Mouse (Mus musculus) retina, adult 2 months (tissue): Measurements from ENCODE around the gene Krt18.
A peak's percentile ranks its signal among the peaks of the same experiment; 100 is the strongest.

ENCODE experiments used
- DNase-seq: peaks from one replicate; pipeline ENCODE4 v3.0.0-alpha.2; 2012; ENCODE audit warnings: low read depth, low spot score

Gene Krt18

DNA sequence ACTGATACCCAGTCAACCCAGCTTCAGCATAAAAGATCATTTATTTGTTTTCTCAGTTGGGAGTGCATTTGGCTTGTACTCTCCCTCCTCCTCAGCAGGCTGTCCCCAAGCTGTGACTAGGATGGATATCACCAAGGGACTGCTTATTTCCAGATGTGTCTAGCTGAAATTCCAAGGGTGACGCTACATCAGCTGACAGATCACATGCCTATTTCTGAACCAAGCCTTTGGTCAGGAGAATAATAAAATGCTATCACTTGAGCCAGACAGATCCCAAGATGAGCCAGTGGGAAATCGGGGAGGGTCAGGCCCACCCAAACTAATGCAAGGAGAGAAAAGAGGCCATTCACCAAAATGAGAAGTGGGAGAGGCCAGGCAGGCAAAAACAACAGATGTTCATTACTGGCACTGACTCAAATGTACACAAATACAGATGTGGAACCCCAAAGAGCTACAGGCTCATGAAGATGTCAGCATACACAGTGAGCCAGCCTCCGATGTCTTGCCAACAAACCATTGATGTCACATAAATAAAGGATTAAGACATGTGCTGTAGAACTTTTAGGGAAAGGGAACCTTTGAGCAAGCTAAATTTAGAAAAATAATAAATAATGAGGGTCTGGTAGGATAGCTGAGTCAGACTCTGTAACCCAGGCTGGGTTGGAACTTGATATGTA is 17.3 kb upstream of the Krt18 start:
- DNase-seq: no peak

DNA sequence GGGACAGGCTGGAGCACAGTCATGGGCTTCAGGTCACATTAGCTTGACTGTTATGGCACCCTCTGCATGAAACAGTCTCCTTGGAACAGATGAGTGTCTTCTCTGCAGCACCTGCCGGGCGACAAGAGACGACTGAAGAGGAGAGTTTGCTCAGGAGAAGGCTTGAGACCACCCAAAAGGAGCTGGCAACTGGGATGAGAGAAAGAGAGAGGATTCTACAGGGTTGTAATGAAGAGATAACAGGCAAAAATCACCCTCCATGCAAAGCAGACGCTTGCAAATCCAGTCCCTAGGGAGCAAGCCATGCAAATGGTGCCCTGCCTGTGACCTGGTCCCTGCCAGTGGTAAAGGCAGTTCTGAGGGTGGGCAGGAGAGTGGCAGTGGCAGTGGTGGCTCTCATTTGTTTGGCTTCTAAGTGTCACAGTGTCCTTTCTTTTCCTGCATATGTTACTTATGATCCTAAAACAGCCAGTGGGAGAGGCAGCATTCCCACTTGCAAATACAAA is 15.7 kb upstream of the Krt18 start:
- DNase-seq: no peak

DNA sequence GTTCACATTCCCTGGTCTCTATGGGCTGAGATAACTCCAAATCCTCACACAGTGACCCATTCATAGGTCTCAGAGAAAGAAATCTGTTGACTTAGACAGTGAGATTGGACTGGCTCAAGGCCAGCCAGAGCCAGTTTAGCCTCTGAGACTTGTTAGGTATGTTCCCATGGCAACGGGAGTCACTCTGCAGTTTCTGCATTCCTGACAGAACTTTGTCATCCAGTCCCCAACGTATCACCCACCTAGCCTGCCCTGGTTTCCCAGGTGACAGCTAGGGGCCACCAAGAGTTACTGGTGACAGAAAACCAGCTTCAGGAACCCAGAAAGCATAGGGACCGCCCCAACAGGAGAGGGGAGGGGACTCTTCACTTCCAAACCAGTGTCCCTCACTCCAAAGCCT is 14.3 kb upstream of the Krt18 start:
- DNase-seq: no peak

DNA sequence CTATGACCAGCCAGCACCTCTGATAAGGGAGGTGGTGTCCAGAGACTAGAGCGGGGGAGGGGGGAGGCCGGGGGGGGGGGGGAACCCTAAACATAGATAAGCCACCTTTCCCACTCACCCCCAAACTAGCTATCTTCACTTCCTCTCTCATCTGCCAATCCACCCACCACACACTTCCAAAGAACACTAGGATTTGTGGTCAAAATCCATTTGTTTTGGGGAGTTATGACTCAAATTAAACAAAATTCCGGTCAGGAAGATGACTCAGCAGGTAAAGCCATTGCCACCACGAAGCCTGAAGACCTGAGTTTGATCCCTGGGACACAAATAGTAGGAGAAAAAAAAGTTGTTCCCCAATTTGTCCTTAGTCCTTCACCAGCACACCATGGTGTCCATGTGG is 13.1 kb upstream of the Krt18 start:
- no peak for DNase-seq

DNA sequence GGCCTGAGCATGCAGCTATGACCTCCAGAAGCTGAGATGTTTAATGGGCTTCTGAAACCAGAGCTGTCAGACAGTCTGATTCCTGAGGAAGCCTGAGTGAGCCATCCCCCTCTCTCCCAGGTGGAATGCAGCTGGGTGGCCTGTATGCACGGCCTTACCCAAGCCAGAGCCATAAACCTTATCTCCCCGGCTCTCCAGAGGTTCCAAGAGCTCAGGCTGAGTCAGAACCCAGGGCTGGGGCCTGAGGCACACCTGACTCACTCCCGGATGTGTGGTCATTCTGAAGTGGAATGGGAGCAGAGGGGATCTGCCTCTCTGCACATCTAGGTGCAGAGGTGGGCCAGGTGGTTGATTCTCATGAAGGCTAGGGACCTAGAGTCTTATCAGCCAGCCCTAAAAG is 11.9 kb upstream of the Krt18 start:
- no peak for DNase-seq

DNA sequence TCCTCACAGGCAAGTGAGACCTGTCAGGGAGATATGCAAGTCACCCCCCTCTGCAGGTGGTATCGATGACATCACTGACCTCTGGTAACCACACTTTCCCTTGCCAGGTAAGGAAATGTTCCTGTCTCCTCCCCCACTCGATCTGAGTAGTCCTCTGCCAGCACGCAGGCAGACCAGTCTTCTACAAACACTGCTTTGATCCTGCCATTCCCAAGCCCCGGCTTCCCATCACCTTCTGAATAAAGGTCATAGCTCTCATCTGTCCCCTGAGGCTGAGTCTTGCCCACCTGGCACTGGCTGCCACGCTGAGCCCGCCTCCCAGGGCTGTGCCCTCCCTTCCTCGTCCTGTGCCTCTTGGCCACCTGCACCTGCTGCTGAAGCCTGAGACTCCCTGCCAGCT is 11.2 kb upstream of the Krt18 start:
- no peak for DNase-seq

DNA sequence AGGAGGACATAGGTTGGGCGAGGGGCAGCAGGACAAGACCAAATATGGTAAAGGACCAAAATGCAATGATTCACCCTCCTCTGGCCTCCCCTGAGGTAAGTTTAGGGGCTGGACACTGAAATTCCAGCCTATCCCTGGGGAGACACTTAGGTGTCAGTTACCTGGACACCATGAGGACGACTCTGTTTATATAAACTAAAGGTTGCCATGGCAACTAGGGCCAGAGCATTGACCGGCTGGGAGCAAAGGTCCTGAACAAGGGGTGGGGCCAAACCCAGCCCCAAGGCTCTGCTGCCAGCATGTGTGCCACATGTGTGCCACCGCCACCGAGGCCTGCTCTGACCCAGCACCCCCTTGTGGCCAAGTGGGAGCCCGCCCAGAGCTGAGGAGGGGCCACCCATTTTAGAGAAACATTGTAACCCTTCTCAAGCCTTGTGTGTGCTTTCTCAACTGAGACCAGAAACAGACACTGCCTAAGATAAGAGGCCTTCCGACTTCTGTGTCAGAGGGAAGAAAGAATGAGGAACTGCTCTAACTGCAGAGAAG is 10.0 kb upstream of the Krt18 start:
- DNase-seq: no peak

DNA sequence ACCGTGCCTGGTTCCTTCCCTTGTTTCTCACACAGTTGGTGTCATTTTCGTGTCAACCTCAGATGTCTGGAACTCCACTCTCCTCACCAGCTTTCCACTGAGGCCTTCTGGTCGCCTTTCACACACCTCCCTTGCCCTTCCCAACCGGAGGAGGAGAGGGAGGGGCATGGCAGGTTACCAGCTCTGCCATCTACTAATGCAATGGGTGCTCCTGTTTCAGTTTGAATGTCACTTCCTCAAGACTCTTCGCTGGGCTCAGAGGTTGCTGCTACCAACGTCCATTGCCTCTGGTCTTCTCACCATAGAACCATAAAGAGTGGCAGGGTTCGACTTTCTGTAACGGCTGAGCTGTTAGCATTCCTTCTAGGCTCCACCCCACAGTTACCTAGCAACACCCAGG is 5.5 kb upstream of the Krt18 start:
- no peak for DNase-seq

DNA sequence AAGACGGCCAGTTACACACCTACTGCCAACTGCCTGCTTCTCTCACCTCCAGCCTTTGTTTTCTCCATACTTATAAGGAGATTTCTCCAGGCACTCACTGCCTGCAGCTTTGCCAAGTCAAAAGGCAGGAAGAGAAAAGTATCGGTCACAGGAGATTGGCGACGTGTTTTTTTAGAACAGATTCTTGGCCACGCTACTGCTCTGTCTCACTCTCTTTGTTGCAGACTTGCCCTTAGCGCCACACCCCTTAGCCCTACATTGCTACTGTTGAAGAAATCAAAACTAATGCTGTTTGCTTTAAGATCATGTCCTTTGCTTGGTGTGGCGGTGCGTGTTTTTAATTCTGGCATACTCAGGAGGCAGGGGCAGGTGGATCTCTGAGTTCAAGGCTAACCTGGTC is 4.1 kb upstream of the Krt18 start:
- no peak for DNase-seq

DNA sequence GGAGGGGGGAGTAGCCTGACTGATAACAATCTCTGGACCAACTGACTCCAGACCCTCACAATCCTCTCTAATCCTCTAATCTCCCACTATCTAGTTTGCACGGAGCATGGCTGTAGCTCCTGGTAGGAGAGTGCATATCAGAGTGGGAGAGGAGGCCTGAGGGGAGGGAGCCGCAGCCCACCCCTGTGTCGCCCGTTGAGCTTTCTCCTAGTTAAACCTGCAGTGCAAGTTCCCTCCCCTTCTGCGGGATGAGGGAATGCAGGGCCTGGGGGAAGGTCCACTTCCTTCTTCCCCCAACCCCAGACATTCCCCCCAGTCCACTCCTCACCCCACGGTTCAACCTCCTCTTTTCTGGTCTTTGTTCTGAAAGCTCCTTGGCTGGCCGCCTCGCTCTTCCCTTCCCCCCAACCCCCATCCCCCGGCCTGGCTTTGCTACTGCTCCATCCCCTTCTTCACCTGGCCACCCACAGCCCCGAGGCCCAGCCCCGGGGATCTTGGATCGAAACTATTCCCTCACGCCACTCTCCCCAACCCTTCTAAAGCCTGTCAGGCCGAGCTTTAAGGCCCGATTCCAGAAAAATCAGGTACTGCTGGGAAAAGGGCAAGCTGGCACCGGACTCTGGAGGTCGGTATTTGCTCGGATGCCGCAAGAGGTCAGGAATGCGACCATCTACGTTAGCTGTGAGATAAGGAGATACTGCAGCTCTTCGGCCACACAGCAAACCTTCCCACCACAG is 2.7 kb upstream of the Krt18 start:
- DNase-seq: no peak

DNA sequence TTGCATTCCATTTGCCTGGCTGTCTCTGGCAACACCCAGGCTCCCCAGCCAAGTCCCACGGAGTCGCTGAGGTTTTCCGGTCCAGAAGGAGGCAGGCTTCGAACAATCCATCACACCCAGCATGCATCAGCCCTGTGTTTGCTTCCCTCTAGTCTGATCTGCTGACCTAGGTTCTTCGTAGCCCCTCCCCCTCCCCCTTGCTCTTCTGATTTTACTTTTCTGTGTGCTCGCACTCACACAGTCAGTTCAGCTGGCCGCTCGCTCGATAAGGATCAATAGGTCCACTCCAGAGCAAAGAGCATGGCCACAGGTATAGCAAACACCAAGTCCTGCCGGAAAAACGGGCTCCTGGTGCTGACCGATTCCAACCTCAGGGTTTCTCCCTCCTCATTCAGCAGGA is 1.6 kb upstream of the Krt18 start:
- DNase-seq: no peak

DNA sequence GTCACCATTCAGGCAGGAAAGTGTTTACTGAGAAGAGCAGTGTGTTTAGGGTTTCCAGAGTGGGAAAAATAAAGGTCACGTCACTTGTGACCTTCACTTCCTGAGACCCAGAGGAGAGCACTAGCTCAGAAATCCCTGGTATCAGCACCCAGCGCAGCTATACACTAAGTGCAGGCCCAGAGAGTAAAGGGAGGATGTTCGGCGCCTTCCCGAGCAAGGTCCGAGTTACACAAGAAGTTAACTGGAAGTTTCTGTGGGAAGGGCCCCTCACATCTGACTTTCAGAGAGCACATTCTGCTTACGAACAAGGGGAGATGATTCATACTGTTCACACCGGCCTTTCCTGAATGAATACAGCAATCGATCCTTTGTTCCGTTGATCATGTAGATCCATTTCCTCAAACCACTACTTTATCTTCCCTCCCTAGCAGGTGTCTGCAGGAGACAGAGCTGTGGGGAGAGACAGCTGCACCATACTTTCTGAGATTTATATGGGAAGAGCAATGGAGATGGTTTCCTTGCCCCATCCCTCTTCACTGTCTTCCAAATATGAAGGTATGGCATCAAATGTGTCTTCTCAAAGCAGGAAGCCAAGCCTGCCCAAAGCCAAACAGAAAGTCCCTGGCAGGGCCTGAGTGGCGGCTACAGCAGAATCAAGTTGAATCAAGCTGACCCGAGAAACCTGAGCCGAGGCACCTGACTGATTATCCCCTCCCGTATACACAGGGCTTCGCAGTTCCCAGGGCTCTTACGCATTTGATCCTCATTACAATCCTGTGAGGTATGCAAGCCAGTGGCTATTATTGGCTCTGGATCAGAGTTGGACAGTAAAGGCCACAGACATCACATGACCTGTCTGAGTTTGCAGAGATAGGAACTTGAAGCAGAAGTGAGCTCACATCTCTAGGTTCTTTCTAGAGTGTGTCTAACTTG is 6.4 kb downstream of the Krt18 start:
- DNase-seq: peak; percentile 68

DNA sequence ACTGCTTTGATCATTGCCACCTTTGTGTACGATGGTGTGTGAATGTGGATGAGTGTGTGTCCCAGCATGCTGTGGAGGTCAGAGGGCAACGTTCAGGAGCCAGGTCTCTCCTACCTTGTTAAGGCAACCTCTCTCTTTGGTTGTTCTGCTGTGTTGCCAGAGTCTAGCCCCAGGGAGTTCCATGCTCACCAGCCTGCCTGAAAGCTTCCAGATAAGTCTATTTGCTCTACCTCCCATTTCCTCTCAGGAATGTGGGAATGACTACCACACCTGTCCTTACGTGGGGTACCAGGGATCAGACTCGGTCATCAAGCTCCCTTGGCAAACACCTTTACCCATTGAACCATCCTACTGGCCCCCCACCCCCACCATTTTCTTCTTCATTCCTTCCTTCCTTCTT is 12.3 kb downstream of the Krt18 start:
- DNase-seq: no peak

DNA sequence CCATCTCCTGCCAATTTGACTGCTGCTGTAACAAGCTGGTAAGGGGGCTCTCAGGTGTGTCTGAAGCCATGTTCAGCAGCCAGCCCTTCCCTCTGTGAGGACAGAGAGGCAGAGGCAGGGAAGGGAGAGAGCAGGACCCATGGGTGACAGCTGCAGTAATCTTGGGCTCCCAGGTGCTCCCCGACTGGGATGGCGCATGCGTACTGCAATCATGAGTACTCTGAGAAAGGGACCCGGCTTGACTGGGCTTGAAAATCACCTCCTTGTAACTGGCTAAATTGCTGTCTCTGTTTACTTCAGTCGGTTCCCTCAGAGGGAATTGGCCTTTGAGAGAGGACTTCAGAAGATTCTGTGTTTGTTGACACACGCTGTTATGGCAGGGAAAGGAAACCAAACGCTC is 14.0 kb downstream of the Krt18 start:
- DNase-seq: no peak

DNA sequence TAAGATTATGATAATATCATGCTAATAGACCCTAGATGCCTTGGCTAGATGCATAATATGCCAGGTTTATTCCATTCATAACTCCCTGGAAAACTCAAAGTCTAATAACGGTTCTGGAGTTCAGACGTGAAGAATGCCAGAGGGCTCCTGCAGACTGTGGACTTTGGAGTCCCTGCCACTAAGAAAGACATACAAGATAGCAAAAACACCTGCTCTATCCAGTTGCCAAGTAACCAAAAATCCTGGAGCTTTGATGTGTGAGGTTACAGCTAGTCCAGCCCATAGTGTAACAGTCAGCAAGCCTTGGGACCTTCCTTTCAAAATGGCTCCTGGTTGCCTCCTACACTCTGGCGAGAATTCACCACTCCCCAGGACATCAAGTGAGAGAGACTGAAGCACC is 16.8 kb downstream of the Krt18 start:
- DNase-seq: no peak

DNA sequence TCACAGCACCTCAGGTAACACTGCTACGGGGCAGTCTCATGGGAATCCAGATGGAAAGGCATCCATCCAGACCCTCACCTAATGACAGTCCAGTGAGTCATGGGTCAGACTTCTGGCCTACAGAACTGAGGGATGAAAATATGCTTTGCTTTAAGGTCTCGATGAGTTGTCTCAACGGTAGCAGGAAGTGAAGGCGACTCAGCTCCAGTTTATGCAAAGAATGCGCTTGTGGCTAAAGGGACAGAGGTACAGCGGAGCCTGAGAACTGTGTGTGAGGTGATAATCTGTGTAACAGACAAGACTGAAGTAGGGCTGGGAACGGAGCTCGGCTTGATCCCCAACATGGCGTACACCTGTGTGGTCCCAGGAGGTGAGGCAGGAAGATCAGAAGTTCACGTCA is 17.7 kb downstream of the Krt18 start:
- DNase-seq: no peak

DNA sequence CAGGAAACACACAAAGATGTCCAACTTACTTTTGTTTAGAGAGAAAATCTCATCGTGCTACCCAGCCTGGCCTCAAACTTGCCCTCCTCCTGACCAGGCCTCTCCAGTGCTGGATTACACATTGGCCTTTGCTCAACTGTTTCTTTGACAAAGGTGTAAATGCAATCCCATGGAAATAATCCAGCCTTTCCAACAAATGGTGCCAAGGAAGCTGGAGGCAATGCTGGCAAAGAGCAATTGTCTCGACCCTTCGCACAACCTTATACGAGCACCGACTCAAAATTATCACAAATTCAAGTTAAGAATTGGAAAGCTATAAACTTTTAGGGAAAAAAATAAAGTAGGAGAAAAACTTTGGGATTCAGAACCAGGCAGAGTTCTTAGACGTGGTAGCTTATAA is 20.0 kb downstream of the Krt18 start:
- no peak for DNase-seq

DNA sequence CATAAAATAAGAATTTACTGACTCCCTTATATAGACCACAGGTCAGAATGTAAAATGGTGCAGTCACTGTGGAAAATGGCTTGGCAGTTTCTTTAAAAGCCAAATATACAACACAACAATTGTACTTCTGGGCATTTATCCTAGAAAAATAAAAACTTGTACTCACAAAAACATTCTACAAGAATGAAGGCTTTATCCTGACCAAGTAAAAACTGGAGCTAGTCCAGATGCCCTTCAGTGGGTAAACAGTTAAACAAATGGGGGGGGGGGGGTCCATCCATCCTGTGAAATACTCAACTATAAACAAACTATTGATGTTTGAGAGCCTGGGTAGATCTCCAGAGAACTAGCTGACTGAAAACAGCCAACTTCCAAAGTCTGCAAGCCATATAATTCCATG is 21.9 kb downstream of the Krt18 start:
- no peak for DNase-seq

DNA sequence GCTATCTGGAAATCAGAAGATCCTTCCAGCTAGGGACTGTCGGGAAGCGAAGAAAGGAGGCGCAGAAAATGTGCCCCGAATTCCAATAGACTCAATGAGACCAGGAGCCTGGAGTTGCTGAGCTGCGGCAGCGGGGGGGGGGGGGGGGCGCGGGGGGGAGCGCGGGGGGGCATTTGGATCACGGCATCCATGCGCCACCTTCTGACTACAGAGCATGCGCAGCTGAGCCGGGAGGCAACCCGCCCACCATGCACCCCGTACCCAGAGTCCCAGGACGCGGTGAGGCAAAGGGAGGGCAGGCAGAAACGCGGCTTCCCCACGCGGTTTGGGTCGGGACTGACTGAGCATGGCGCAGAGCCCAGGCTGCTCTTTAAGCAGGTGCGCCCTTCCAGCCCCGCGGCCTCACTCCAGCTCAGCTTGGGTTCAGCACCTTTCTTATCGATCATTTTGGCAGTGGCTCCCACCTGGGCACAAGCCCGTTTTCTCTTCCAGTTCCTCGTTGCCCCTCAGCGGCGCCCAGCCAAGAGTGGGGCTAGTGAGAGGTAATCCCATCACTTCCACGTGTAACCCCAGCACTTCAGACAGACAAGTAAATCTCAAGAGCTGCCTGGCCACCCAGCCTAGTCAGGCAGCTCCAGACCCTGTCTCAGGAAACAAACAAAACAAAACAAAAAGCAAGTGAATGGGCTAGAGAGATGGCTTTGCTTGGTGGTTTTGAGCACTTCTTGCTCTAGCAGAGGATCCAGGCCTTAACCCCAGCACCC is 24.1 kb downstream of the Krt18 start:
- peak; percentile 54 for DNase-seq

DNA sequence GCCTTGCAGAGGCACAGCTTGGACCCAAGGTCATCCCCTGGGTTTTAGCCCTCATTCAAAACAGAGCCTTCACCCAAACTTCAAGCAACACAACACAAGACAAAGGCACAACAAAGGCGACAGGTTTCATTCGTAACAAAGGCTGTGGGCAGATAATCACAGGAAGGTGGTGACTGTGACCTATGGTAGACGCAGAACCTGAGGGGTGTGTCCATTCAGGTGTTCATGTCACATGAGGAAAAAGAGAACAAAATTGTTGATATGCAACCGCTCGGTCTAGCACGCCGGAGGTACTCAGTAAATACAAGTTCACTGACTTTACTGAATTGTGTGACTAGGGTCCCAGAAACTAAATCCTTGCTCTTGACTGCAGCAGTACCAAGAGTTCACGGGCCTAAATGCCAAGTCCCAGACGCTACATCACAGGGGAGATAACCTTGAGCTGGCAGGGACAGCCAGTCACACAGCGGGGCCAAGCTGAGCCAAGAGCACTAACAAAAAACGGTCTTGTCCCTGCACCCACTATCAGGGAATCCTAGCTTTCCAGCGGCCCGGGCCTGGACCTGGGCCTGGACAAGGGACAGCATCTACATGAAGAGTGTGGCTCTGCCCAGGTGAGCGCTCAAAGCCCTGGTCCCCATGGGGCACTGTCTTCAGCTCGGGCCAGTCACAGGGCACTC is 28.7 kb downstream of the Krt18 start:
- no peak for DNase-seq
